Mouse (Mus musculus) stomach, embryonic 15.5 days (tissue): Measurements from ENCODE around the gene Mucl2. TPM values are rescaled to one million over a fixed set of nuclear protein-coding genes. Genes with fewer than 3 reads are reported as not detected.
"Not testable (repeated sequence)": the region's sequence is repeated elsewhere in the genome, so short reads cannot be mapped to it uniquely, and the experiment has no call there.

ENCODE experiments used
- ATAC-seq: fragments of 200-750 bp; cut with Nextera tagmentation; 2 replicates; pipeline ENCODE4 v1.8.0; 2017; ENCODE audit warnings: low read depth, moderate number of reproducible peaks, moderate TSS enrichment; ENCODE audit not compliant: insufficient read depth, low FRiP score
- H3K27ac ChIP-seq: fragments of 300-500 bp; sonication (generic); 2 replicates; pipeline ENCODE4 v1.5.1; 2015; ENCODE audit warnings: mild to moderate bottlenecking, inconsistent platforms
- H3K27me3 ChIP-seq: fragments of 300-500 bp; sonication (generic); replicated peaks from 2 replicates; pipeline ENCODE4 v1.6.1; 2015; ENCODE audit warnings: inconsistent platforms
- H3K36me3 ChIP-seq: fragments of 300-500 bp; sonication (generic); 2 replicates; pipeline ENCODE4 v1.6.1; 2015; ENCODE audit warnings: inconsistent platforms
- H3K4me1 ChIP-seq: fragments of 300-500 bp; sonication (generic); 2 replicates; pipeline ENCODE4 v1.6.1; 2015; ENCODE audit warnings: inconsistent platforms
- H3K4me2 ChIP-seq: fragments of 300-500 bp; sonication (generic); 2 replicates; pipeline ENCODE4 v1.6.1; 2015; ENCODE audit warnings: mild to moderate bottlenecking, inconsistent platforms
- H3K4me3 ChIP-seq: fragments of 300-500 bp; sonication (generic); replicated peaks from 2 replicates; pipeline ENCODE4 v1.5.1; 2015; ENCODE audit warnings: inconsistent platforms
- H3K9ac ChIP-seq: fragments of 300-500 bp; sonication (generic); 2 replicates; pipeline ENCODE4 v1.6.1; 2015; ENCODE audit warnings: inconsistent platforms
- H3K9me3 ChIP-seq: fragments of 300-500 bp; sonication (generic); 2 replicates; pipeline ENCODE4 v1.6.1; 2016; ENCODE audit warnings: inconsistent platforms
- WGBS: fragments of 180-500 bp; shearing (Covaris S2); methylation state at CpG from one replicate; pipeline ENCODE4 v1.1.7; 2015; 5-methylcytosine and 5-hydroxymethylcytosine counted together
- microRNA-seq: library from miRNA; unstranded; fragments of <30 nt; microRNA quantifications from one replicate; pipeline ENCODE4, GENCODE M21; 2016
- polyA plus RNA-seq: library from polyadenylated mRNA; unstranded; fragments of >200 nt; fragmentation: Nextera tagmentation; extraction: Ambion mirVana; gene quantifications from 2 replicates; pipeline ENCODE4 v1.2.1, GENCODE M21; 2015

The Mucl2 gene
- polyA plus RNA-seq: not detected in 2 replicates

GRCm38 (mm10) chr15:103899212-103899611, at the start of gene Mucl2:
Gene Mucl2, minus strand, starts transcription at chr15:103899312.
- Histone ChIP-seq H3K4me2 (no peak within 1 kb of the TSS), H3K36me3 (no peaks in the 10 kb centered on the region), H3K9me3 (no peaks in the 10 kb centered on the region), H3K27me3 (no peaks in the 10 kb centered on the region), H3K27ac (no peak within 1 kb of the TSS), H3K4me1 (no peaks in the 10 kb centered on the region), H3K4me3 (no peak within 1 kb of the TSS), H3K9ac (no peak within 1 kb of the TSS)
- ATAC-seq: no peak
- 78% methylated on average over 1 of the region's 1 CpGs for WGBS

DNA sequence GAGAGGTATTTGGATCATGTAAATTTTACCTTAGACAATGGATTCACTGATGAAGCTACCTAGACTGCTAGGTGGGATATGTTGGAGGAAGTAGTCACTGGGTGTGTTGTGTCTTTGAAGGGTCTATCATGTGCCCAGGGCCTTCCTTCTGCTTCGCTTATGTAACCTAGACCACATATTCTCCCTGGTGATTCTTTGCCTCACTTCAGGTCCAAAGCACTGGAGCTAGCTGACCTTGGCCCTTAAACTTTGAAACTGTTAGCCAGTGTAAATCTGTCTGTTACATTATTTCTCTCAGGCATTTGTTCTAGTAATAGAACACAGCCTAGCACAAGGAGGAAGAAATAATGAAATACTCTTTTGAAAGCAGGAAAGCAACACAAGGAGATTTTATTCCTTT, 13.9 kb upstream of the Mucl2 start:
- WGBS: 41% methylated on average over 1 of the region's 1 CpGs
- not testable (repeated sequence) for H3K9me3 ChIP-seq, H3K4me2 ChIP-seq, H3K27me3 ChIP-seq, H3K9ac ChIP-seq, H3K36me3 ChIP-seq, ATAC-seq, H3K4me1 ChIP-seq, H3K27ac ChIP-seq, H3K4me3 ChIP-seq

Small RNA genes within 50 kb of the gene (microRNA-seq; reads per million reads assigned to microRNA genes)
- not detected for gene Gm22852

Other genes with a start within 250 kb of the Mucl2 start
- gene Mucl1, start 143.8 kb downstream of the Mucl2 start, polyA plus RNA-seq: not detected in 2 replicates